Mouse (Mus musculus) adrenal gland, adult (tissue): ENCODE results near the gene Ncor1.
"Not testable (repeated sequence)": the region's sequence is repeated elsewhere in the genome, so short reads cannot be mapped to it uniquely, and the experiment has no call there.

ENCODE experiments used
- DNase-seq, 2 experiments: peaks; one replicate each; pipeline ENCODE4 v3.0.0; 2022 to 2023; ENCODE audit warnings: low spot score in 1 of 2; ENCODE audit not compliant: inconsistent age in 2 of 2

Gene Ncor1

DNA sequence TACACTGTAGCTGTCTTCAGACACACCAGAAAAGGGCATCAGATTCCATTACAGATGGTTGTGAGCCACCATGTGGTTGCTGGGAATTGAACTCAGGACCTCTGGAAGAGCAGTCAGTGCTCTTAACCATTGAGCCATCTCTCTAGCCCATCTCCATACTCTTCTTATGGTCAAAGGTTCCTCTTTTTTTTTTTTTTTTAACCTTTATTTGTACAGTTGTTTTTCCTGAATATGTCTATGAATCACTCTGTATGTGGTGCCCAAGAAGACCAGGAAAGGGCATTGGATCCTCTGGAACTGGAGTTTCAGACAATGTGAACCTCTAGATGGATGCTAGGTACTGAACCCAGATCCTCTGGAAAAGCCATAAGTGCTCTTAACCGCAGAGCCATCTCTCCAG is 4.2 kb upstream of the Ncor1 start:
- DNase-seq: not testable (repeated sequence)

DNA sequence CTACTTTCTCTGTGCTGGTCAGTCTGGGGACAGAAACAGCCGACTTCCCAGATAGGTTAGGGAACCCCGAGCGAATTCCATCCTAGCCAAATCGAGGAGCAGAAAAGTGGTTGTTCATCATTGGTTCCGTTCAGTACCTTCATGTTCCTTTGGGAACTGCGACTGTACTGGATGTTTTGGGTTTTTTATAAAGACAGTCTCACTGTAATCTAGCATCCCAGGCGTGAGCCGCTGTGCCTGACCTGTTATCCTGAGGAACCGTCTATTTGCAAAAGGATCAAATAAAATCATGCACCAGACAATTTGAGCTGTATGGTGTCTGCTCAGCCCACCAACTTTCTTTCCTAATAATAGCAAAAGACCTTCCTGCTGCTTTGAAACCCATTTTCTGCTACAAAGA is 439 bp upstream of the Ncor1 start:
- DNase-seq: no peak

DNA sequence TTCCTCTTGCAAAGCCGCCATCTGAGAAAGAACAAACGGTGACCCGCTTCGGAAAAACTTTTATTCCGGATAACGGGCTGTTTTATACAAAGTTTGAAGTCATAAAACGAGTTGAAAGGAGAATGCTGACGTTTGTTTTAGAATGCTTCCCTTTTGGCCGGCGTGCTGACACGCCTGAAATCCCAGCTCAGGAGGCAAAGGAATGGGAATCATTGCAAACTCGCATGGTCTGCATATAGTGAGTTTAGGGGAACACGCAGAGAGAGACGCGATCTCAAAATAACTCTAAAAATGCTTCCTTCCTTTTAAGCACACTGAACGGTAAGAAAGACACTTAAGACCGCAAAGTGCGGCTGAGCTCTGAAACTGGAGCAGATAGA is 460 bp downstream of the Ncor1 start:
- no peak for DNase-seq

DNA sequence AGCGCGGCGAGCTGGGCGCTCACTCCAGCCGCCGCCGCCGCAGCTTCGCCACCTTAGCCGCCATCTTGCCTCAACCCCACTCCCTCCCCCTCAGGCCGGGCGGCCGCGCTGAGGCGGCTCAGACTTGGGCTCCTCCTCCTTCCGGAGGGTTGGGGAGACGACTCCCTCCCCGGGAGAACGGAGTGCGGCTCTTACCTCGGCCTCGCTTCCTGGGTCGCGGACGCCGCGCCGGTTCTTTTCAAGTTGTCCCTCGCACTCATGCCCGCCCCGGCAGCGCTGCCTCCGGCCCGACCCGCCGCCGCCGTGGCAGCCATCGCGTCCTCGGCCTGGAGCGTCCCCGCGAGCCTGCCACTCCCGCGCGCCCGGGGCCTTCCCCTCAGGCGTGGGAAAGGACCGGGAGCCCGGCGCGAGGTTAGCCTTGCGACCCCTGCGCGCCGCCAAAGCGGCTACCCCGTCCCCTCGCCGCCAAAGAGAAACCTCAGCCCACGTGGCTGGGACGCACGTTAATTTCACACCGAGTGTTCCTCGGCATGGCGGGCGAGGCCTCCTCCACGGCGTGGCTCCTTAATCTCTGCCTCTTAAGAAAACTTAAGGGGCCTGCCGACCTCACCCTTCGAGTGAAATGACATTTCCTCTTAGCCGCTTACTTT is 975 bp downstream of the Ncor1 start:
- DNase-seq: peak; percentile 93 to 97

DNA sequence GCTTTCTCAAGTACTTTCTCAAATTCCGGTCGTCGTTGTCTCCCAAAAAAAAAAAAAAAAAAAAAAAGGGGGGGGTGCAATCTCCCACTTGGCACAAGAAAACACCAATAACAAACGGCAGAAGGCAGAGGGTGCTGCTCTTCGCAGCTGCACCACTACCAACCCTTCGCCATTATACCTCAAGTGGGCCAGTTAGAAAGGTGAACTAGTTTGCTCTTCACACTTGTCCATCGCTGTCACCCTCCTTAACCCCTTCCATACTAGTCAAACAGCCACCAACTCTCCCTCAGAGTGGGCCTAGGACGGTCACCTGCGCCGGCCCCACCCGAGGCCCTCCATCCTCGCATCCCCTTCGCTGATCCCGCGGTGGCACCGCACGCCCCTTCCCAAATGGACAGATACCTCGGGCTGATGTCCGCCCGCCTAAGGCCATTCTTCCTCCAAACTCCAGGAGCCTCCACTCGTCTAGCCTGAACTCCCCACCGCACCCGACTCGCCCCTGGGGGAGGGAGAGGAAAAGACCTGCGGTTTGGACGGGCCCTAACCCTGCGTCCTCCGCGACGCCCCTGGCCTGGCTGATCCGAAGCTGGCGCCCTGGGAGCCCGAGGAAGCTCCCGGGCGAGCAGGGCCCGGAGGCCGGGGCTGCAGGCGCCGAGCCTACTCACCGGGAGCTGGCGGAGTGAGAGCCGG is 1.7 kb downstream of the Ncor1 start:
- peak in 1 of 2 experiments; percentile 91 for DNase-seq

DNA sequence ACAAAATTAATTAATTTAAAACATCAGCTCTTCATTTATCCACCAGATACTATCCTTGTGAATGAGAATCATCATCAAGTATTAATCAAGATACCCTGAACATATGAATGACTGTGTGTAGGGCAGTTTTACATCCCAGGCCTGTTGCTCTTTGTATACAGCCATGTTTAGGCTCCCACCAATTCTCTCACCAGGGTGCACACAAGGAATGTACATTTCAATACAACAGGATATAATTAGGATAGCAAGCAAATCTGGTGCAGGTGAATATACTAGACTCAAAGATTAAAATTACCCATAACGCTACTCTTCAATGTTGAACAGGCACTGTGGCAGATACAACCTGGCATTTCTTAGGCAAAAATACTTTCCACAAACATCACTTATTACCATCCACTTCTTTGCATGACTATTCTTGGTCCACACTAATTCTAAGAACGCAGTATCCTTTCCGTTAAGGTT is 2.3 kb downstream of the Ncor1 start:
- DNase-seq: peak in 1 of 2 experiments; percentile 61

DNA sequence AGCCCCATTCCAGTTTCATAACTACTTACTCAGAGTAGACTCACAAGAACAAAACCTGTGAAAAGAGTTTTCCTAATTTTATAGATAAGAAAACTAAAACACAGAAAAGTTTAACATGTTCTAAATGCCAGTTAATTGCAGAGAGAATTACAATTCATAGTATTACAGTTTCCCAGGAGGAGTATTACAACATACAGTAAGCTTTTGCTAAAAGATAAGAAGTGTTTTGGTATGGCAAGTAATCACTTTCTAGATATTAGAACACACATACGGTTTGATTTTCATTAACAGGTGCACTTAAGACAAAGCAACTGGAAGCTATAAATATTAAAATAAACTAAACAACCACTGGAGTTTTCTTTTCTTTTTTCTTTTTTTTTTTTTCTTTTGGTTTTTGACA is 3.1 kb downstream of the Ncor1 start:
- no peak for DNase-seq

DNA sequence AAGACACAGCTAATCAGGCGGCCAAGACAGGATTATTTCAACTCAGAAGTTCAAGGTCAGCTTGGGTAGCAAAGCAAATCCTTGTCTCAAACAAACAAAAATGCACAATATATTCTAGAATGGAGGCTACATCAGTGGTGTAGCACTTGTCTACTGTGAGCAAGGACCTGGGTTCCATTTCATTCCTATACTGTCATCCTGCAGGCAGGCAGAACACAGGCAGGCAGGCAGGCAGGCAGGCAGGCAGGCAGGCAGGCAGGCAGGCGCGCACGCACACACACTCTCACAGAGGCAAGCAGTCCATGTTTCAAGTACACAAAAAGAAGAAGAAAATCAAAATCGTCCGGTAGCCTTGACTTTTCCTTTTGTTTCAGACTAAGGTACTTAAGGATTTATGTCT is 9.4 kb downstream of the Ncor1 start:
- peak; percentile 43 to 78 for DNase-seq

DNA sequence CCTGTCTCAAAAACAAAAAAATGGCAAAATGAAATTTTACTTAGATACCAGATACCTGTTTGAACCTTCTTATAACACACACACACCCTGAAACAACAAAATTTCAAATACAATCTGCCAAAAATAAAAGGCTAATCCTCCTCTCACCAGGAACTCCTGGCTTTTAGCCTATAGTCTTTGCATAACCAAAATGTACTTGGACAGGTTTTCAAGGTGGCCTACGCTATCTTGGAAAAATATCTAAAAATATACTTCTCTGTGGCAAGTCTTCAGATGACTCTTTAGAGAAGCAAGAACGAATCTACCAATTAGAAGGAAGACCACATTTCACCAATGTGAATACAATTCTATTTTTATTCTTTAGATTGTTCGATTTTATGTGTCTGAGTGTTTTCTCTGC is 12.5 kb downstream of the Ncor1 start:
- no peak for DNase-seq

DNA sequence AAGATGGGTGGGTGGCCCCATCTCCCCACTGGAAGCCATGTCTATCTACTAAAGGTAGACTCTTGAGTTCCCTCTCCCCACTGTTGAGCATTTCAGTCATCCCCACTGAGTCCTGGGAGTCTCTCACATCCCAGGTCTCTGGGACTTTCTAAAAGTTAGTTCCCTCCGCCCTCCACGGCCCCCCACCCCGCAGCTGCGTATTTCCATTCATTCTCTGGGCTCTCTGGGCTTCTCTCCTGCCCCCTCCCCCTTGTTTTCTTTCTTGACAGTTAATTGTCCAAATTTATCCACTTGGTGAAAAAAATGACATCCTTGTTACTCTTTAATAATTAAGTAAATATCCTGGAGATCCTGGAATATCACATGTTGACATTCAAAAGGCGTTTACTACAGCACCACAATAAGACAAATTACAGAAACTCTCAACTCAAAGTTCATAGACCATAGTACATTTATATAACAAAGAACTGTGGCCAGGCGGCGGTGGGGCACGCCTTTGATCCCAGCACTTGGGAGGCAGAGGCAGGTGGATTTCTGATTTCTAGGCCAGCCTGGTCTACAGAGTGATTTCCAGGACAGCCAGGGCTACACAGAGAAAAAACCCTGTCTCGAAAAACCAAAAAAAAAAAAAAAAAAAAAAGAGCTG is 17.5 kb downstream of the Ncor1 start:
- DNase-seq: no peak

DNA sequence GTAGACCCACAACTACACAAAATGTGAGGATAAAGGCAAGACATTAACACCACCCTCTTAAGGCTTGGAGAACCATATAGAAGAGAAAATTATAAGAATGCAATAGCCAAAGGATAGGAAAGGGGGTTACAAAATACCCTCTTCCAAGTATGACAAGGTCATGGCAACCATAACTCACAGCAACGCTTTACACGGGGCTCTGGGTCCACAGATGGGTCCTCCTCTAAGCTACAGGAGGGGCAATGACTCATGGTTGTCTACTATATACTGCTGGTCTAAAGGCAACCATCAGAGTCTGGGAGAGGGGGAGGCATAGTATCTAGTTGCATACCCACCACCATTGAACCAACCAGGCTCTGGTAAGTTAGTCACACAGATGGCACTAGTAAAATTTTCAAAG is 26.1 kb downstream of the Ncor1 start:
- peak in 1 of 2 experiments; percentile 66 for DNase-seq

DNA sequence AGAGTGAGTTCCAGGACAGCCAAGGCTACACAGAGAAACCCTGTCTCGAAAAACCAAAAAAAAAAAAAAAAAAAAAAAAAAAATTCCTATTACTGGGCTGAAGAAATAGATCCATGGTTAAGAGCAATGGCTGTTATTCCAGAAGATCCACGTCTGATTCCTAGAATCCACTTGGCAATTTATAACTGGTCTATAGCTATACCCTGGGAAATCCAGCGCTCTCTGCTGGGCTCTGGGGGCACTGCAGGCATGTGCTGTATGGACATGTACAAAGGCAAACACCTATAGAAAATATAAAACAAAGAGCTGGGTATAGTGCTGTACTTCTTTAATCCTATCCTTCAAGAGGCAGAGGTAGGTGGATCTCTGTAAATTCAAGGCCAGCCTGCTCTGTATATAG is 31.2 kb downstream of the Ncor1 start:
- peak in 1 of 2 experiments; percentile 56 for DNase-seq

DNA sequence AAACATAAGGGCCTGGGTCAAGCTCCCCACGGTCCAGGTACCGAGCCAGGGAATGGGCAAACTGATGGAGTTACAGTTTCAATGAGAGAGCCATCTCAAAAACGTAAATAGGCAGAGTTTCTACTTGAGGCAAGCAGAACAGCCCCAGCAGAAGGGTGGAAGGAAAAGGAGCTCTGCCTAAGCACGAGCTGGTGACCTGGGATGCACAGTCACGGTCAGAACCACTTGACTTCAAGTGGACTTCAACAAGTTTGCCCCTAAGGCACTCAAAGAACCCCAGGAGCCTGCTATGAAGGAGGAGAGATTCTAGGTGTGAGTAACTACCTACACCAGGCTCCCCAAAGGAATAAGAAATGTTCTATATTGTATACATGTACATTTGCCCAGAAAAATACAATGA is 32.1 kb downstream of the Ncor1 start:
- DNase-seq: no peak

DNA sequence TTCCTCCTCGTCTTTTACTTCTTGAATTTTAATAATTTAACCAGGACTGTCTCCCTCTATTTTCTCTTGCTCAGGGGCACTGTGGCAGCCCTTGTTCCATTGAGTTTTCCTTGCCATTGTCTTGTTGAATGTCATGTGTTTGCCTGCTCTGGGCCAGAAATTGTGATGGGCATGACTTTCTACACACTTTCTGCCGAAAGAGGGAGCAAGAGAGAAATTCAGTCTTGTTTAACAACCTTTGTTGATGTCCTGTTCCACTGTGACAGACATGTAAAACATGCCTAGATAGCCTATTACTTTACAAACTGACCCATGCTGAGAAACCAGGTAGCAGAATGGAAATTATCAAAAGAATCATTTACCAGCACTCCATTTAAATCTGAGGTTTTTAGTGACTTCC is 33.8 kb downstream of the Ncor1 start:
- DNase-seq: peak in 1 of 2 experiments; percentile 71

DNA sequence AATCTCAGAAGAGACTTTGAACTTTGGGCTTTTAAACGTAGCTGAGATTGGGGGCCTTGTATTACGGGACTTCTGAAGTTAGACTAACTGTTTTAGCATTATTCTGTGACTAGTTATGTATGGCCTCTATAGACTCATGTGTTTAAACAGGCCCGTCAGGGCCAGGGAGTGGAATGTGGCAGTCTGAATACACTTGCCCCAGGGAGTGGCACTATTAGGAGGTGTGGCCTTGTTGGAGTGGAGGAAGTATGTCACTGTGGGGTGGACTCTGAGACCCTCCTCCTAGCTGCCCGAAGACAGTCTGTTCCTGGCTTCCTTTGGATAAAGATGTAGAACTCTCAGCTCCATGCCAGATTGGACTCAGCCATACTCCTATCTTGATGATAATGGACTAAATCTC is 43.3 kb downstream of the Ncor1 start:
- no peak for DNase-seq

DNA sequence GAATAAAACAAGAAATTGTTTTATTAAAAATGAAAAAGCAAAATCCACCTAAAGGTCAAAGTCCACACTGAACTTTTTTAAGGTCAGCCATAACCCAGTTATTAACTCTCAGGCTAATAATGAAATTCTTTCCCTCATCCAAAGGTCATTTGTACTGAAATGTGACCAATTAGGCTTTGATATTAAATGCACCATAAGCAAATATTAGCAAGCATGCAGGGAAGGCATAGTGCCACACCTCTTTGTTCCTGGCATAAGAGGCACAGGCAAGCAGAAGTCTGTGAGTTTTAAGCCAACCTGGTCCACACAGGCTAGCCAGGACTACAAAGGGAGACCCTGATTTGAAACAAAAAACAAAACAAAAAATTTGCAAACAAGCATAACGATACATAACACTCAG is 48.7 kb downstream of the Ncor1 start:
- no peak for DNase-seq

DNA sequence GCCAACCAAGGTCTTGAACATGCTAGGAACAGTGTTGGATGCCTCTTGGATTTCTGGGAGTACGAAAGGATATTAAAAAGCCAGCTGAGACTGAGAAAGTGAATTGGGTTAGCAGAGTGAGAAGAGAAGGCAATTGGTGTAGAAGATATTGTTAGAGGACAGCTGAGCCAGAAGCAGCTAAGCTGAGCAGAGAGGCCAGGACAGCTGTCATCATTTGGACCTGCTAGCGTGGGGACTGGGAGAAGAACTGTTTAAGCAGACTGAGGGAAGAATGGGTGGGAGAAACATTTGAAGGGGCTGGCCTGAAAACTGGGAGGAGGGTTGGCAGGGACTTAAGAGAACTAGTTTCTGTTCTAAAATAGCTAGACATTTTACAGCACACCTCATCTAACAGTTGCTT is 49.5 kb downstream of the Ncor1 start:
- no peak for DNase-seq

DNA sequence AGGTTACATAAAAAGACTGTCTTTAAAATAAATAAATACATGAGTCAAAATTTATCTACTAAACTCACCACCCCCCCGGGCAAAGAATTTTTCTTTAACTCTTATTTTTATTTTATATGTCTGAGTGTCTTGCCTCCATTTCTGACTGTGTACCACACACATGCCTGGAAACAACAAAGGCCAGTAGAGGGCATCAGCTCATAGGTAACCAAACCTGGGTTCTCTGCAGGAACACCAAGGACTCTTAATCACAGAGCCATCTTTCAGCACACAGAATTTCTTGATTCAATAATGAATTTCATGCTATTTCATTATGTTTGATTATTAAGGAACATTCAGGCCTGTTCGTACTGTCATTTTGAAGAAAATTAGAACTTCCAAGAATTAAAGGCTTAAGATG is 61.9 kb downstream of the Ncor1 start:
- DNase-seq: peak; percentile 48 to 73

DNA sequence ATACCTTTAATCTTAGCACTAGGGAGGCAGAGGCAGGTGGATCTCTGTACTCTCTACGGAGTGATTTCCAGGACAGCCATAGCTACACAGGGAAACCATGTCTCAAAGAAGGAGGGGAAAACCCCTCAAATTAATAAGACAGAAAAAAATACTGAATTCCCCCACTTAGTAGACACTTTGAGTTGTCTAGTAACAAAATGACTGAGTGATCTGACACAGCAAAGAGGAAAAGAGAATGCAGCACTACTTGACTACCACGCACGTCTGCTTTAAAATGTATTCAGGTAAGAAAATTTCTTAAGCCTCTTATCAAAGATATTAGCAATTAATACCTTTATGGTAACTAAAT is 70.0 kb downstream of the Ncor1 start:
- no peak for DNase-seq

DNA sequence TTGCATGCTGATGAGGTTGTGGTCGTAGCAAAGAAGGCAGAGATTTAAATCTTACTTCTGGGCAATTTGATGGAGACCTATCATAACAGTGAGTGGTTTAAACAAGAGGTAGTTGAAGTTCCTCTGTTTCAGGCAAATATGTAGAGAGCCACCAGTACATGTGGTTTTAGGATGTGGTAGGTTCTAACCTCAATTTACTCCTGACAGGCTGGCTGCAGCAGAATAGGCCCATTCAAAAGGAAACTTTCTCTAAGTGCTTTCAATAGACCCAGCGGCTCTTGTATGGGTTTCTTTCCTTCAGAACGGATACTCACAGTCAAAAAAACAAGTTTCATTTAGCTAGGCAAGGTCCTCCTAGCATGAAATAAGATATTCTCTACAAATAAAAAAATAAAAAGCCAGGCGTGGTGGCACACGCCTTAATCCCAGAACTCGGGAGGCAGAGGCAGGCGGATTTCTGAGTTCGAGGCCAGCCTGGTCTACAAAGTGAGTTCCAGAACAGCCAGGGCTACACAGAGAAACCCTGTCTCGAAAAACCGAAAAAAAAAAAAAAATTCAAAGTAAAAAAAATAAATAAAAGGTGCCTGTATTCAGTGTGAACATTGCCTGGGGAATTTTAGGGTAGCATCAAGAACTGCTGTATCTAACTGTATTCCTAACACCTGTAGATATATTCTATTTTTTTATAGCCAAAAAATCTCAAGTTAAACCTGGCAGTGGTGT is 70.6 kb downstream of the Ncor1 start:
- DNase-seq: no peak

DNA sequence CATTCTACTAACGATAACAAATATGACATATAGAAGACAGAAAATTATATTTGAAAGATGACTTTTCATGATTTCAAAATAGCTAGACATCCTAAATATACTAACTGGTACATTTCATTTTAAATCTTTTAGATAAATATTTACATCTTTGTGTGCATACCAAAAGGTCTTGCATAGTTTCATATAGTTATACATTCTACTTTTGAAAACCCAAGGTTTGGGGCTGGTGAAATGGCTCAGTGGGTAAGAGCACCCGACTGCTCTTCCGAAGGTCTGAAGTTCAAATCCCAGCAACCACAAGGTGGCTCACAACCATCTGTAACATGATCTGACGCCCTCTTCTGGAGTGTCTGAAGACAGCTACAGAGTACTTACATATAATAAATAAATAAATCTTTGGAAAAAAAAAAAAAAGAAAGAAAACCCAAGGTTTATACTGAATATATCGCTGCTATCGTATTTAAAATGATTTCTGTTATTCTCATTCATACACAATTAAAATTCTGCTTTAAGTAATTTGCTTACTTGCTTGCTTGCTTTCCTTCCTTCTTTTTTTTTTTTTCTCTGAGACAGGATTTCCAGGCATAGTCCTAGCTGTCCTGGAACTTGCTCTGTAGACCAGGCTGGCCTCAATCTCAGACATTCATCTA is 81.0 kb downstream of the Ncor1 start:
- DNase-seq: not testable (repeated sequence)
